Mouse (Mus musculus) kidney, postnatal 36 days (tissue): ENCODE data around the gene Gucd1.
"Not testable (repeated sequence)": the region's sequence is repeated elsewhere in the genome, so short reads cannot be mapped to it uniquely, and the experiment has no call there.

Experiments used
- DNase-seq, 2 experiments: peaks; one replicate each; pipeline ENCODE4 v3.0.0; 2021 to 2022; ENCODE audit warnings: mixed read lengths in 2 of 2

Gene Gucd1

DNA sequence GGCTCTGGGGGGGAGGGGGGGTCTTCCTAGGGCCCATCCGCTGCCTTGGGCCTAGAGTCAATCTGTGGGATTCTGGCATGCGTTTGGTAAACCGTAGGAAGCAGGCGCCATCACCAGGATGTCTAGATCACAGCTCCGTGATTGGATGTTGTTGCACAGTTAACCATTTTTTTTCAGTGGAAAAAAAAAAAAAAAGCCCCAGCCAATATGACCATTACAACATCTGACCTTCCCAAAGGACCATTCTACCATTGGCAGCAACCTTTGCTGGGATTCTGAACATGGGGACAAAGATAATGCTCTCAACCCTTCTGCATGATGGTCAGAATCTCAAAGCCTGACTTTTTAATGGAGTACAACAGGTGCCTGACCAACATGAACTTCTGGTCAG is 87.6 kb downstream of the Gucd1 start:
- no peak for DNase-seq

DNA sequence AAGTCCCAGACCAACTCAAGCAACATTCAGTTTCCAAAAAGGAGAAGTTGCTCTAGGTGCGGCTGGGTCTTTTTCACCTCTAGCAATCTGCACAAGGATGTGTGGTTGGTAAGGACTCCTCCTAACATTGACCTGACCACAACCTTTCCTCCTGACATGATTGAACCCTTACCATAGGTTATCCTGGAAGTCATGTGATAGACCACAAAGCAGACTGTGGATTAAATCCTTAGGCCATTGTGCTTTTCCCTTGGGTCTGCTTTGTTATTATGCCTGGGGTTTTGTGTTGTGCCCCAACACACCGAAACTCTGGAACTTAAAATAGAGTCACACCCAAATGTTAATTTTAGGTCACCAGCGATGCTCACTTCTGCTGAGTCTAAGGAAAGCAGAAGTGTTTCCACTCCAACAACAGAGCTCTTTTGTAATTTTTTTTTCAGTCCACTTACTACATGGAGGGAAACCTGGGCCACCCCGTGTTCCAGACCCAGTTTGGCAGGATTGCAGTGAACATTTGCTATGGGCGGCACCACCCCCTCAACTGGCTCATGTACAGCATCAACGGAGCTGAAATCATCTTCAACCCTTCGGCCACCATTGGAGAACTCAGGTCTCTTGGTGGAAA is 88.1 kb downstream of the Gucd1 start:
- no peak for DNase-seq

DNA sequence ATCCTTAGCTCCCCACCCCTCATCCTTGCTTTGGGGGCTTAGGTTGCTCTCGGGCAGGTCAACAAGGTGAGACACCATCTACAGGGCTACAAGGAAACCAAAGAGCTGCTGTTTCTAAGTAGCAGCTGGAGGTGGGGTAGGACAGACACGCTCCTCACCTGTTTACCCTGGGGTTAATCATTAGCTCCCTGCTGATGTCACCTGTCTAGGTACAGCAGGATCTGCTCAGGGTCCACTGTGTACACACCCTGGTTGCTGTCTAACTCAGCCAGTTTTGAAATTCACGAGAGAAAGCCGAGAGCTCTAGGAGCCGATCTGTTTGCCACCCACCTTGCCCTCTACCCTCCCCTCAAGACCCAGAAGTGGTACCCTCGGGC is 88.8 kb downstream of the Gucd1 start:
- peak; percentile 77 to 92 for DNase-seq

DNA sequence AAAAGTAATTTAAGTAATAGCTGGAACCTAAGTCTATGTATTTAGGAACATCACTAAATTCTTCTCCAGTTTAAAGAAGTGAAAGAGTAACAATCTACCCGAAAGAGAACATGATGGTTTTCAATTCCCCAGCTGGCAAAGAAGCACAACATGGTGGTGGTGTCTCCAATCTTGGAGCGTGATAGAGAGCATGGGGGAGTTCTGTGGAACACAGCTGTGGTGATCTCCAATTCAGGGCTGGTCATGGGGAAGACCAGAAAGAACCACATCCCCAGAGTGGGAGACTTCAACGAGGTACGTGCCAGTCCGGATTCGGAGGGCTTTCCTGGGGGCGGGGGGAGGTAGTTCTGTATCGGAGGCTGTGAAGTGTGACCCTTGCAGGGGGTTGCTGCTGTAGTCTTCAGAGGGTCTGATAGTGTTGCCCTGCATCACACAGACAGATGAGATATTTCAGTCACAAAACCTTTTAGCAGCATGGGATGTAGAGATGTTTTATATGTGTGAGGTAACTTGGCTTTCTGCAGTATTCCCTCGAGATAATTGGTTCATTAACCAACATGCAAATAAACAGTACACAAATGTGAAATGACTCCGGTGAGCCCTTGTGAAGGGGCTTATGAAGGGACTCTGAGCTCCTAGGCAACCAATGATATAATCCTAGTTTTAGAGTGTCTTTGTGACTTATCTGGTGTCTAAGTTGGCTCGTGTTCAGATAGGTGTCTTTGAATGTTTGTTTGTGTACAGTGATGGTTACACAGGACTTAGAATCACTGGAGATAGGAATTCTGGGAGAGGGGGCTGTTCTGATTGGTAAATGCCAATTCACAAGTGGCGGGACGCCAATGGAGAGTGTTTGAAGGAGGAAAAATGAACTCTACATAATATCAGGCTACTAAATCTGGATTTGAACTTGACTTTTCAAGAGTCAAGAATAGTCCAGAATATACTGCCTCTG is 89.4 kb downstream of the Gucd1 start:
- no peak for DNase-seq

DNA sequence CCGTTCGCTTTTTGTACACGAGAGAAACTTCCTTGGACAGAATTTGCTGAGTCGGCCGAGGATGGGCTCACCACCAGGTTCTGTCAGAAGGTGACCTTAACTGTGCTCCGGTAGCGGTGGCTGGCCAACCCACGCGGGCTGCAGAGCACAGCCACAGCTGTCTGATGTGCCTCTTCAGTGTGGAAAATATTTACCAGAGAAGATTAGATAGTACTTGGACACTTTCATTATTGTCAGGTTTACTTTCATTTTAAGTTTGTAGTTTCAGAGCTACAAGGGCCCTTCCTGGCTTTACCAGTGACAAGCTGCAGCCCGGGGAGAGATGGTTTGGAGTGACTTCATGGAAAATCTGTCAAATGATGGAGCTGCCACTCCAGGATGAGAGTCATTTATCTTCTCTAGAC is 93.3 kb downstream of the Gucd1 start:
- DNase-seq: peak; percentile 48 to 49

DNA sequence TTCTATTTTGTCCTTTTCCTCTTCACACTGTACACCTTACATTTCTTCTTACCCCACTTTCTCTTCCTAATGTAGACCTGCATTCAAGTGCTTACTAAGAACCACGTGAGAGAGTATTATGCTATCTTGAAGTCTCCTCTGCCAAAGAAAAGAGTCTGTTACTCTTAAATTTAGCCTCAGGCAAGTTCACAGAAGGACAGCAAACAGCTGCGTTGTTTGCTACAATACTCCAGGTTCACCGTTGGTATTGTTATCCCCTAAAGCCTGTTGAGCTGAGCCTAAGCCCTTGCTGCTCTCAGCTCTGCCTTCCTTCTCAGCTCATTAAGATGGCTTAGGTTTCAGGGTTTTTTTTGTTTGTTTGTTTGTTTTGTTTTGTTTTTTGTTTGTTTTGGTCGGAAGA is 99.0 kb downstream of the Gucd1 start:
- no peak for DNase-seq

DNA sequence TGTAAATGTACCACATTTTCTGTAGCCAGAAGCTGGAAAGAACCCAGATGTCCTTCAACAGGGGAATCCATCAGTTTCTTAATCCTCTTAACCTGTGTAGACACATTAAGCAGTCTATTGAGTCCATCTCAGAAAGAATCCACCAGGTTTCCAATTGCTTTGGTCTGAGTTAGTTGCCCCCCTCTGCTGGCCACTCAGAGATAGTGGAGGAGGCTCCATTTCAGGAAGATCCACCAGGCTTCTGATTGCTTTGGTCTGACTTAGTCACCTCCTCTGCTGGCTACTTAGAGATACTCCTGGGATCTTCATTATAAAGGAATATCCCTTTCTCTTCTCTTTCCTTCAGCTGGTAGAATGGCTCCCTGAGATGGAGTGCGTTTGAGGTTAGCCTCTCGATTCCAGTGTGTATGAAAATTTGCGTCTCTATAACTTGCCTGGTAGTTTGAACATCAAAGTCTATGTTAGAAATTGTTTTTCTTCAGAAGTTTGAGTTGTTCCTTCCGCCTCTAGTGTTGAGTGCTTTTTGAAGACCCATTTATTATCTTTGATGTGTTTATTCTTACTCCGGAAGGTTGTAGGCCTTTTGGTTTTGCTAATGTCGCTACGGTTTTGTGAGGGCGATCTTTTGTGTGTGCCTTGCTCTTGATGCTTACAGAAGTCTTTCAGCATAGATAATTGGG is 100.3 kb downstream of the Gucd1 start:
- no peak for DNase-seq

DNA sequence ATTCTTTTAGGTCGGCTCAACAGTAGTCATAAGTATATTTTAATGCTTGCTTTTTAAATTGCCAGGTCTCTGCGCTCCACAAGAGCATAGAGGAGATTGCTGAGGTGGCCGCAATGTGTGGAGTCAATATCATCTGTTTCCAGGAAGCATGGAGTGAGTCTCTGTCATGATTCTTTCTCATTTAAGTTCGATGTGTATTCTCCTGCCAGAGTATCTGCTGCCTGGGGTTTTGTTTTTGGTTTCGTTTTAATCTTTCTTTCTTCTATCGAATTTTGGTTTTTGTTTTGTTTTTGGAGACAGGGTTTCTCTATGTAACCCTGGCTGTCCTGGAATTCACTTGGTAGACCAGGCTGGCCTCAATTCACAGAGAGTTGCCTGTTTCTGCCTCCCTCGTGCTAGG is 102.8 kb downstream of the Gucd1 start:
- no peak for DNase-seq

DNA sequence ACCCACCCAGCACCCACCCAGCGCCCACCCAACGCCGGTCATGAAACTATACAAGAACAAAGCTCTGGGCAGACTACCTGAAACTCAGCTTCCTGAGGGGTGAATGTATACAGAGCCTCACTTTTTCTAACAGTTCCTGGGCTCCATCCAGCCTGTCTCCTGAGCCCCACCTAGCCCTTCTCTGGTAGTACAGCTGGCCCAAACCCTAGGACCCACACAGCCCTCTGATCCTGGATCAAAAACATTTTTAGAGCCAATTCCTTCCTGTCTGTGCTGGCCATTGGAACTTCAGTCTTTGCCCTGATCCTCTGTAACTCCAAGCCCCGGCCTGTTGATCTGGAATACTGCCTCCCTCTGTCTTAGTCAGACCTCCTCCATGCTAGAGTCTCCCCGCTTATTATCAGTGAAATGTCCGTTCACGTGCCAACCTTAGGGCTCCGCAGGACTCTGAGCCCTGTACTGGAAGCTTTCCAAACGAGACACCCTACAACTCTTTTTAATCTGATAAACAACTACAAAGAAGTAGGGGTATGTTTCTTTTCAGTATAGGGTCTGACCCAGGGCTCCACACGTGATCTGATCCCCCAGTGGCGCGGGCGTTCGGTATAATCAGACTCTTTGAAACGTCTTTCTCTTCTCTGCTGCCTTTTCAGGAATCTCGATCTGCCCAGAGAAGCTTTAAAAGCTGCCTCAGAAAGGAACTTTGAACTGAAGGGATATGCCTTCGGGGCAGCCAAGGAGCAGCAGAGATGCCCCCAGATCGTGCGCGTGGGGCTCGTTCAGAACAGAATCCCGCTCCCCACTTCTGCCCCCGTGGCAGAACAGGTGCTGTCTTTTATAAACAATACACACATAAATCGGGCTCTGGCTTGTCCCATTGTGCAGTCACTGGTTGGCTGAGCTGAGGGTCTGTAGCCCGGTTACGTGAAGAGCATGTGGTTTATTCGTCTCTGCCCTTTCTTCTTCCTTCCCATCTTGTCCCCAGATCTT is 105.4 kb downstream of the Gucd1 start:
- peak; percentile 55 to 76 for DNase-seq

DNA sequence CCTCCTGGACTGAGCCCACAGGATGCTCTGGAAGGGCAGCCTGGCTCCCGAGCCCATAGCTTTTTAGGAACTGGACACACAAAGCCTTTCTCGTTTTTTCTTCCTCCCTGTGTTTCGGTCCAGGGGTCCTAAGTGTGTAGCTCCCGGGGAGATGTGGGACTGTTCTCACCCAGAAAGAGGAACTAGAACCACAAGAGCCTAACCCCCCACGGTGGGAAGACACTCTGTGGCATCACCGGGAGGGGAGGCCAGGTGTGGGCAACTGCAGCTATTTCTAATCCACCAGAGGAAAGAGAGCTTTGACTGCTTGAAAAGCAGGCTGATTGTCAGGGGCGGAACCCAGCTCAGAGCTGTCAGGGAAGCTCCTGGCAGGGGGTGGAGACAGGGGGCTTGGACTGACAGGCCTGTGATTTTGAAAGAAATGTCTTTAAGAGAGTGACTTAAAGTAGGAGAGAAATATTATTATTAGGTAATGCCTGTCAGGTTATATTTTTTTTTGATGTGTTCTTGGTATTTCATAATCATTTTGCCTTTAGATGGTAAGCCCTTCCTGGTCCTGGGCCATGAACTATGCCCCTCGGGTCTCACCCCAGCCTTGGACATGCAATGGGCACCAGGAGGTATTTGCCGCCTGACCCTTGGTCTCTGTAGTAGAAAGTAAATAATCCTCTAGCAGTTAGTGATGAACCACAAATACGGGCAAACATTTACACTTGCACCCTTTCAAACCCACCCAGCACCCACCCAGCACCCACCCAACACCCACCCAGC is 106.2 kb downstream of the Gucd1 start:
- DNase-seq: not testable (repeated sequence)

DNA sequence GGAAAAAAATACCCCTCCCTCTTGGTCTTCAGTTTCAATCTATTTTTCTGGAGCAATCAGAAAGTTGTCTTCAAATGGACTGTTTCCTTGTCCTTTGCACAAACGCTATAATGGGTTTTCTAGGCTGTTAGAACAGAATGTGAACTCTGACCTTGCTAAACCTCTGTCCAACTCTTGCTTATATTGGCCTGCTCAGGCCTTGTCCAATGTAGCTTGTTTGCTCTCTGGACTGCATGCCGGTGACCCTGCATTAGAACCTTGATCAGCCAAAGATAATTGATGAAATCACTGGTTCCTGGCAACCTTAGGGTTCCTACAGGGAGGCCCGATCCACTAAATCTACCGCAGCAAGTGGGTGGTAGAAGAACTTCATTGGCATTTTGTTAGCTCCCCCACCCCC is 110.0 kb downstream of the Gucd1 start:
- DNase-seq: peak; percentile 46 to 75

DNA sequence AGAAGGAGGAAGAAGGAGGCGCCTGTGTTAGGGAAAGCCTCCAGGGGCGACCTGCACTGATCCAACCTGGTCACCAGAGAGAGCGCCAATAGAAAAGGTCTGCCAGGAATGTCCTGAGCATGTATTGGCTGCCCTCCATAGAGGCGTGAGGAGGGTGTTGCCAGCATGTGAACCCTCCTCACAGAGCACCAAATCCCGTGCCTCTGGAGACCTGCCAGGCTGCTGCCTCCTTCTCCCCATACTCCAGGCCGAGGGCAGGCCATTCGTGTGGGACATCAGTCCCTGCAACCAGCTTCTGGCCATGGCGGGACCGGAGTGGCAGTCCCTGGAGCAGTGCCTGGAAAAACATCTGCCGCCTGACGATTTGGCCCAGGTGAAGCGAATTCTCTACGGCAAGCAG is 111.0 kb downstream of the Gucd1 start:
- DNase-seq: peak; percentile 94

DNA sequence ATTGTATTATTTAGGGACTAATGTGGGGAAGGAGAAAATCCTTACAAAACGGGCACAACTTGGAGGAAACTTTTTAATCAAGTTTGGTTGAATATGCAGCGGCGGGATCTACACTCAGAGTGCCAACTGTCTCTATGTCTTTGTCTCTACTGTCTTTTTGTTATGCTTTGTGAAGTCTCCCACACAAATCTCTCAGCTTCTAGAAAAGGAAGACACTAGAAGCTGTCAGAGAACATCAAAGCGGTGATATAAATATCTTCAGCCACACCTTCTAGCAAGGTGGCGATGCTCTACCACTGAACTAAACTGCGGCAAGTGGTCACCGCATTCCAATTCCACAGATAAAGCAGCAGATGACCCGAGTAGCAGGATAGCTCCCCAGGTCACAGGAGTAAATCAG is 111.9 kb downstream of the Gucd1 start:
- DNase-seq: no peak

DNA sequence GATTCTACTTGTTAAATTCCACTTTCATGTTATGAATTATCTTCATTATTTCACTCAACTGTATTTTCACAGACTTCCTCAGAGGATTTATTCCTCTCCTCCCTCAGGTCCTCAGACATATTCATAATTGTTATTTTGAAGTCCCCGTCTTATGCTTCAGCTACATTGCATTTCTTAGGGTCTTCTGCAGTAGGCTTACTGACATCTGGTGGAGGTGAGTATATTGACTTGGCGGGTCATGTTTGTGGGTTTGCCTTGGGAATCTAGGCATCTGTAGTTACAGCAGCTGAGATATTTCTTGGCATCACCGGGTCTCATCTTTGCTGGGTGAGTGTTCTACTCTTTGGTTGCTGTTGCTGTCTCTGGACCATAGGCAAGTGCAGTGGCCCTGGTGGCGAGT is 116.8 kb downstream of the Gucd1 start, which contains the start of gene Upb1:
TSS of gene Upb1 (plus strand) at position 158 of the 400 bp plus-strand sequence.
- DNase-seq: no peak

DNA sequence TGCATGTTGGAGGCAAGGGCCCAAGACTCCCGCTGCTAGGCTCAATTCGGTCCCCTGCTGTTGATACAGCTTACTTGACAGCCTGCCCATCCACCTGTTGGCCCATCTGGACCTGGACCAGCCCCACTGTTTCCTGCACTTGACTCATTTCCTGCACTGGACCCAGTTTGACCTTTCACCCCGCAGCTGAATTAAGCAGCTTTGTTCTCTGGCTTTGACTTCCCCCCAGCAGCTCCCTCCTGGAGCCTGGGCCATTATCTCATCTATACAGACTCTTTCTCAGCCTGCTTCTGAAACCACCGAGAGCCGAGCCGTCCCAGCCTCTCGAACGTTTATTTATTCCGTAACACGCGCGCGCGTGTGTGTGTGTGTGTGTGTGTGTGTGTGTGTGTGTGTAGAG is 120.8 kb downstream of the Gucd1 start:
- DNase-seq: peak; percentile 68 to 70

DNA sequence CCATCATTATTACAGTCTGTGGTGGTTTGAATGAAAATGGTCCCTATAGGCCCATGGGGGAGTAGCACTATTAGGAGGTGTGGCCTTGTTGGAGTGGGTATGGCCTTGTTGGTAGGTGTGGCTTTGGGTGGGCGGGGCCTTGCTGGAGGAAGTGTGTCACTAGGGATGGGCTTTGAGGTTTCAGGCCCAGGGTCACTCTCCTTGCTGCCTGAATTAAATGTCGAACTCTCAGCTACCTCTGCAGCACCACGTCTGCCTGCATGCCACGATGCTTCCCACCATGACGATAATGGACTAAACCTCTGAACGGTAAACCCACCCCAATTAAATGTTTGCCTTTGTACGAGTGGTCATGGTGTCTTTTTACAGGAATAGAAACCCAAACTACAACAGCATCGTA is 123.0 kb downstream of the Gucd1 start:
- no peak for DNase-seq

DNA sequence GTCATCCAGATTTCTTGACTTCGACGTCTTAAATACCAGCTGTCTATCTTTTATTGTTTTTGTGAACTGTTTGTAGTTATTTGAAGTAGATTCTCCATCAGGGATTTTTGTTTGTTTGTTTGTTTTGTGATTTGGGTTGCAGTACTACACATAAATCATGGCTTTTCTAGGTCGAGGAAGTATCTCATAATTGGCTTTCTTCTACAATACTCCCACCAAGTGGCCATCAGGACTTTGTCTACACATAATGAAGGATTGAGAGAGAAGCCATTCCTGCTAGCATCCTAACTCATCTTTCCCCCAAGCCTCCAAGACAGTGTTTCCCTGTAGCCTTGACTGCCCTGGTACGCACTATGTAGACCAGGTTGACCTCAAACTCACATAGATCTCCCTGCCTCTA is 126.9 kb downstream of the Gucd1 start:
- no peak for DNase-seq

DNA sequence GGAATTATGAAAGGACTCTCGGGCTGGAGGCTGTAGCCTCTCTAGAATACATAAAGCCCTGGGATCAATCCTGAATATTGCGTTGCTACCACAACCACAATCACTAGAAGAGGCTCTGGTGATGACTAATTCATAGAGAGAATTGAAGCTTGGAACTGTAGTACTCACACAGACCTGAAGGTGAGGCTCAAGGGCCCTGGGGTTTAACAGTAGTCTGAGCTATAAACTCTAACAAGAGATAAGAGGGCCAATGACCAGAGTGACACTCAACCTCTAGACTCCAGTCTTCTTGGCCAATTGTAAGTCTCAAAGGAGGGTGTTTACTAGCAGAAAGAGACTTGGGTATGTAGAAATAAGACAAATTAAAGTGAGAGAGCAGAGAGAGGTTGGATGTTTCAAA is 127.6 kb downstream of the Gucd1 start:
- DNase-seq: peak; percentile 40 to 54

DNA sequence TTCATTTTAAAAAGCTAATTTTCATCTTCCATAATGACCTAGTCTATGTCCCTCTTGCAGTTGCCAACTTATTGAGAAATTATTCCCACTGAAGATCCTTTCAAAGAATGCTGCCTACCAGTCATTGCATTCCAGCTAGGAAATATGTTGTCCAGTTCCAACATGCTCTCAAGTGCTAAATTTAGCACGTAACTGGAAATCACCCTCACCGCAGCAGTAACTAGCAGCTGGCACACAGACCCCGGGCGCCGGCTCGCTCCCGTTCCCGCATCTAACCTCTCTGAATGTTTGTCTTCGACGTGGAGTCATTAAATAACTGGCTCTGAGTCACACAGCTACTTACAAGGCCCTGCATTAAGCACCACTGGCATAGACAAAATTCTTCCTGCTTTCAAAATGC is 139.1 kb downstream of the Gucd1 start:
- no peak for DNase-seq

DNA sequence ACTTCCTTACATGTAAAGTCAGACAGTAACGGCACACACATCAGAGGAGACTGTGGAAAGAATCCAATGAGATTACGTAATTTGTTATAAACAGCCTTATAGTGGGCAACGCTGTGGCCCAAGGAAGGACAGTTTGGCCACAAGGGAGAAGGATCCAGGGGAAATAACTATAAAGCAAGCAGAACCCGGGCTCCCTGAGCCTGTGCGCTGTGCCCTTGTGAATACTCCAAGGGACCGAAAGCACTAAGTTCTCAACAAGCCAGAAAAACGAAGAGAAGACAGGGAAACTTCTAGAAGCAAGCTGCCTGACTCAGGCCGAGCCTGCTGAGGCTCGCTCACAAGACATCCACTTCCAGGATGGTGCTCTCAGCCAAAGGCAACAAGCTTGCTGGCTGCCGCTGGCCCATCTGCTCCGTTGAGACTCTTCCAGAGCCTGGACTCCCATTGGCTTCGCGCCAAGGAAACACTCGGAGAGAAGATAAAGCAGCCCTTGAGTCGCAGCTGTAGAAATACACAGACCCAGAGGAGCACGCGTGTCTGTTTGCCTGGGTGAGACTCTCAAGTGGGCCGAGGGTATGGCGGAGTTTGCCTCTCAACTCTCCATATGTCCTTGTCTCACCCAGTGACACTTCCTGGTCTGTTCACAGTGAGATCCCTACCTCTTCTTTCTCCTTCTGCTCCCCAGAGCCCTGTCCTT is 144.0 kb downstream of the Gucd1 start:
- DNase-seq: not testable (repeated sequence)

DNA sequence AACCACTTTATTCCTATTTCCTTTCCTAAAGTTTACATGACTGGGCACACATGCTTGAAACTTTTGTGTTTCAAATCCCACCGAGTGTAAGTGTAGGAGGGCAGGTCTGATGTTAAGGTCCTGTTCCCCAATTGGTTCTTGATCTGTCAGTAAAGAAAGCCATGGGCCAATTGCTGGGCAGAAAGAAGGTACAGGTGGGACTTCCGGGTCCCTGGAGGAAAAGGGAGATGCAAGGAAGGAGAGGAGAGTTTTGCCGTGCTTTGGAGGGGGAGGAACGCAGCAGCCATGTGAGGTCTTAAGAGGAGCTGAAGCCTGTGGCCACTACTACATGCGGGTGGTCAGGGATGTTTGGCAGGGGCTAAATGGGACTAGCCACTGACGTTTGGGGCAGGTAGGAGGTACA is 152.5 kb downstream of the Gucd1 start:
- DNase-seq: no peak
